Mouse (Mus musculus): ENCODE measurements around the gene Pram1.
A peak's percentile ranks its signal among the peaks of the same experiment; 100 is the strongest.
"Not testable (repeated sequence)": the region's sequence is repeated elsewhere in the genome, so short reads cannot be mapped to it uniquely, and the experiment has no call there.

The Pram1 gene

DNA sequence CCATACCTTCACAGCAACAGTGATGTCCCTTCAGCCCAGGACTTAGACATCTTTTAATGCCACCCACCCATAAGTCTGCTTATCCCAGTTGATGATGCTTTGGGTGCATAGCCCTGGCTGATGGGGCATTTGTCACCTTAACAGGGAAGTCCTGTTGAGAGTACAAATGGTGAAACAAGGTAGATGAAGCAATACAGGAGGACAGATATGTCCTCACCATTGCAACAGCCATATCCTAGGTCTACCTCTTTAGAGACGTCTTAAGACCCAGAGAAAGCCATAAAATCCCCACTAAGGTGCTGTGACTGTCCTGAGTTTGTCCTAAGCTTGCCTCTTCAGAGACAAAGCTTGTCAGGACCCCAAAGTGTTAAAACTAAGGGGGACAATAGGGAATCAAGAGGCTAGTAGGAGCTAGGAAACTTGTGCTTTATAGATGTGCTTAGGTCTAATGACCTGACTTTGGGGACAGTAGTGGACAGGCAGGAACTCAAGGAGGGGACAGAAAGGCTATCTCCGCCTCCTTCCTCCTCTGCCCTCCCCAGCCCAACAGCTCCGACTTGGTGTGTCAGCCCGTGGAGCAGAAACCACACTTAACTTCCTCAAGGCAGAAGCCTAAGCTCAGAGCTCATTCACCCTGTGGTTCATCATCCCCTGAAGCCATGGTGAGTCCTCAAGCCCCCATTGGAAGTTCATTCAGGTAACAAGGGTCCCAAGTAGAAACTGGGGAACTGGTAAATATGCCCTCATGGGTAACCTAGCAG lies at the start of gene Pram1:
Gene Pram1 (plus strand): TSS at position 541 of the 761 bp plus-strand sequence.
- DNase-seq: no peak

DNA sequence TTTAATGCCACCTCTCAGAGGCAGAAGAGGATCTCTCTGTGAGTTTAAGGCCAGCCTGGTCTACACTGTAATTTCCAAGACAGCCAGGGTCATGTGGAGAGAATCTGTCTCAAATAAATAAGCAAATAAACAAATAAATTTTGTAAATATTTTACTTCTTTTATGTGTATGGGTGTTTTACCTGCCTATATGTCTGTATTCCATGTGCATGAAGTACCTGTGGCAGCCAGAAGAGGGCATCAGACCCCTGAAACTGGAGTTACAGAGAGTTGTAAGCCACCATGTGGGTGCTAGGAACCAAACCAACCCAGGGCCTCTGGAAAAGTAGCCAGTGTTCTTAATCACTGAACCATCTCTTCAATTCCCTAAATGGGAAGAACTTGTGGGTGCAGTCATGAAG lies 40.6 kb upstream of the Pram1 start:
- DNase-seq: no peak

DNA sequence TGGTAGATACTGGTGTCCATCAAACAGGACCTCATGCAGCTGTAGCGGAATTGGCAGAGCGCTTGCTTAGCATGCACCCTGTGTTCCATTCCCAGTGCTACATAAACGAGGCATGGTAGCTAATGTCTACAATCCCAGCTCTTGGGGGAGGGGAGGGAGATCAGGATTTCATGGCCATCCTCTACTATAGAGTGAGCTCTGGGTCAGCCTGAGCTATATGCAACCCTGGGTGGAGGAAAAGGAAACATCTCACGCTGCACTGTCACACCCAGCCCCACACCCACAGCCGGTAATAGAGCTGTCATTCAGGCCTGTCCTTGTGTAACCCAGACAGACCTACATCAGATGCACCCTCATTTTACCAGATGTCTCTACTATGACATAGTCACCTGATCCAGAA lies 39.4 kb upstream of the Pram1 start:
- no peak for DNase-seq

DNA sequence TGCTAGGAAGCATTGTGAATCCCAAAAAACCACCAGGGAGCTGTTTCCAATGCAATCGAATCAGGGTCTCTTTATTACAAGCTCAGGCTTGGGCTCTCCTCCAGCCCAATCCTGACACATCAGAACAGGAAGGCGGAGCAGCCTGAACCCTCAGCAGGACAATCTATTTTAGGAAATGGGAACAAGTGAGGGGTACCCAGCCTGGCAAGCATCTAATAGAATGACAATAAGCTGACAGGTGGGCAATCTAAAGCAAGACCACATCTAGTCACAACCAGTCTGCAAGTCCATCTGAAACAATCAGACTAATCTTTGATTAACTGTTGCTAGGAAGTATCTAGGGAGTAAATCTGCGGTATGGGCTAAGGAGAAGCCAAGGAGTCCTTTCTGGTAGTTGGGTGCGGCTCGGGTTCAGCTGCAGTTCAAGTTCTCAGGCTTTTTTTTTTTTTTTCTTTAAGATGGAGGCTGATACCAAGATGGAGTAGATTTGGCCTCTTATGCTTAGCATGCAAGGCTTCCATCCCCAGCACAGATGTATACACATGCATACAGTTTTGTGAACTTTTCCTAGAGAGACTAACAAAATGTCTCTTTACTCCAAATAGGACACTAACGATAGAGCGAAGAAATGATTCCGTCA lies 37.9 kb upstream of the Pram1 start:
- no peak for DNase-seq

DNA sequence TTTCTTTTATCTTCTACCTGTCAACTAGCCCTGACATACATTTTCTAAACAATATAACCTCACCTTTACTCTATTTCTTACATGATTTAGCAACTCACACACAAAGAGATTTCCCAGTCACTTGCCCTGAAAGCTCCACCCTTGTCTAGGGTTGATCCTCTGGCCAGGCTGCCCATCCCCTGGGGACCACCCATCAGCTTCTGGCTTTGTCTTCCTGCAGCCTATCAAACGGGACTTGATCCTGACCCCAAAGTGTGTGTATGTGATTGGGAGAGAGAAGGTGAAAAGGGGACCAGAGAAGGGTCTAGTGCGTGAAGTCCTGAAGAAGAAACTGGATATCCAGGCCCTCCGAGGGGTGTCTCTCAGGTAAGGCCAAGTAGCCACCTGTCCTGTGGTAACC lies 37.0 kb upstream of the Pram1 start:
- DNase-seq: no peak

DNA sequence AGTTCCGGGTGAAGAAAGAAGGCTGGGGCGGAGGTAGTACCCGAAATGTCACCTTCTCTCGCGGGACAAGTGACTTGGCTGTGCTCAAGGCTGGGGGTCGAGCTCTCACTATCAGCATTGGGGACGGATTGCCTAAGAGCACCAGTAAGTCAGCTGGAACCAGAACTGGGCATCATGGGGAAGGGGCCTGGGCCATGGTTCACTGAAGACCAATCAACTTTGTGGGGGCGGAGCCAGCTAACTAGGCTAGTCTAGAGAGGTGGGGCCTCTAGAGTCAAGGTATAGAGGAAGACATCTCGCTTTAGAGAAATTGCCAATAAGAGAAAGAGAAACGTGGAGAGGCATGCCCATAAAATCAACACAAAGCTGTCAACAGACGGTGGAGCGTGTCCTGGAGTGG lies 35.9 kb upstream of the Pram1 start:
- no peak for DNase-seq

DNA sequence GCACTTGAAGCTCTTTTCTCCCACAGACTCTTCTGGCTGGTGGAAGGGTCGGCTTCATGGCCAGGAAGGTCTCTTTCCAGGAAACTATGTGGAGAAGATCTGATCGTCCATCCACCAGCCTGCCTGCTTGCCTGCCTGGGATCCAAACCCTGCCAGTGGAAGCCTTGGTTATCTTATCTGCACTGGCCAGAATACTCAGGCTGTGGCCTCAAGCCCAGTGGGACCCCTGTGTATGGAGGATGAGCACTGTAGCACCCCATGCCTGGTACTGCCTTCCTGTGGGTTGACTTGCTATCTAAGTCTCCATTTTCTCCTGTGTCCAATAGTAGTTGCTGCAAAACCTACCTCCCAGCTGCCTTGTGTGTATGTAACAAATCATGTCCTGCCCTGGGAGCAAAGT lies 30.6 kb upstream of the Pram1 start:
- DNase-seq: no peak

DNA sequence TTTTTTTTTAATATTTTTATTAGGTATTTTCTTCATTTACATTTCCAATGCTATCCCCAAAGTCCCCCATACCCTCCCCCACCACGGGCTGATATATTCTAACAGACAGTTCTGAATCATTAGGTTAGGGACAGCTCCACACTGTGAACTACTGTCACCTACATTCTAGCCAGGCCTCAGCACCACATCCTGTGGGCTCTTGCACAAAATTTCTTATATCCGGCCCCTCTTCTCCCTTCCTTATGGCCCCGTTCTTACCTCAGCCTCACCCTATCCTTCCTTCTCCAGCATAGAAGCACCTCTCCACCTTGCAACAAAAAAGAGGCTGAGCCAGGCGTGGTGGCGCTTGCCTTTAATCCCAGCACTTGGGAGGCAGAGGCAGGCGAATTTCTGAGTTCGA lies 27.3 kb upstream of the Pram1 start:
- DNase-seq: no peak

DNA sequence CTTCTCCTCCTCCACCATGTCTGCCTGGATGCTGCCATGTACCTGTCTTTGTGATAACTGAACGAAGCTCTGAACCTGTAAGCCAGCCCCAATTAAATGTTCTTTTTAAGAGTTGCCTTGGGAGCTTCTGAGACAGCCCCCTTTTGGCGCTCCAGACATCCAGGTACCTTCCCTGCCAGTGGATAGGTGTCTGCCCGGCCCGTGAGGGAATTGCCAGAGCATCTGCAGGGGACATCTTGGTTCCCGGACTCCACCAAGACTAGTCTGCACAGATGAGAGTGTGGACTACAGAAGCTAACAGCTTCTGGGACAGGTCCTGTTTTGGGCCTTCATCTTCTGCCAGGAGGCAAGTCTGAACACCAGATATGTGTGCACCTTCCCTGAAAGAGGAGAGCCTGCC lies 24.1 kb upstream of the Pram1 start:
- DNase-seq: not testable (repeated sequence)

DNA sequence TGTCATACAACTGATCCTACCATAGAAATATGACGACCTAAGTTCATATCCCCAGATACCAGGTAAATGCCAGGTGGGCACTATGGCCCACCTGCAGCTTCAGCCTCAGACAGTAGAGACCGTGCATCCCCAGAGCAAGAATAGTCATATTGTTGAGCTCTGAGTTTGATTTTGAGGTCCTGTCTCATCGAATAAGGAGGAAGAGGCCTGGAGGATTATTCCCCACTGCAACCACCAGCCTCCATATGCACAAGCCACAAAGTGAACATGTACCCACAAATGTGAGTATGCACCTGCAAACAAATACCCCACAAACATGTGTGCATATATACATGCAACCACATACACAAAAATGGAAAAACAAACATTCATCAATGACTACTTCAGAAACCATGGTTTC lies 10.6 kb upstream of the Pram1 start:
- DNase-seq: no peak

DNA sequence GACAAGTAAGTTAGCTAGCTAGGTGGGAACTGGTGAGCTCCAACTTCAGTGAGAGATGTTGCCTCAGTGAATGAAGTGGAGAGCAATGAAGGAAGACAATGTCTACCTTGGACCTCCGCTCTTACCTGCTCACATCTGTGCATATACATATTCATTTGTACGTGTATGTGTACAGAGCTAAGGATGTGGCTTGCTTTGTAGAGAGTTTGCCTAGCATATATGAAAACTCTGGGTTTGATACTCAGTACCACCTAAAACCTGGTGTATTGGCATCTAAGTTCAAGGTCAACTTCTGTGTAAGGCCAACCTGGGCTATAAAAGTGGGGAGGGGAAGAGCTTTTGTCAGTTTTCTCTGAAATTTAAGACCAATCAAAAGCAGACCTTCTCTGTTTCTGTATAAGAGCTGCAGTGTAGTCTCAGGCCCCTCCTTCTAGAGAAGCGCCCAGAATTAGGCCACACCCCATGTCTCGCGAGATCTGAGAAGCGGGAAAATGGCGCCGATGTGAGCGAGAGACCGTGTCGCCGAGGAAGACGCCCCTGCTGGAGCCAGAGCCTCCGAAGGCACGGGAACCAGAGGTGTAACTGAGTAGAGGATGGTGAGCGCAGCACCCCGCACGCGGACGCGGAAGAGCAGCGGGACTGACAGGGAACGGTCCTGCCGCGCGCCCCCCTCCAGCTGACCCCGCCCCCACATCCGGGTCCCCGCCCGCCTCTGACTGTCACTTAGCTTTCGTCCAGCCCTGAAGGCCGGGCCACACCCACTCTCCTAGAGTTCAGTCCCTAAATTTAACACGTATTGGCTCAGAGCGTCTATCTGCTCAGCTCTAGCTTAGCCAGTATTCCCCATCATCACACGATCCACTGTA lies 9.0 kb upstream of the Pram1 start, which contains the start of gene Zfp414:
Gene Zfp414 (plus strand): TSS at position 470 of the 866 bp plus-strand sequence.
- DNase-seq: peak; percentile 92

DNA sequence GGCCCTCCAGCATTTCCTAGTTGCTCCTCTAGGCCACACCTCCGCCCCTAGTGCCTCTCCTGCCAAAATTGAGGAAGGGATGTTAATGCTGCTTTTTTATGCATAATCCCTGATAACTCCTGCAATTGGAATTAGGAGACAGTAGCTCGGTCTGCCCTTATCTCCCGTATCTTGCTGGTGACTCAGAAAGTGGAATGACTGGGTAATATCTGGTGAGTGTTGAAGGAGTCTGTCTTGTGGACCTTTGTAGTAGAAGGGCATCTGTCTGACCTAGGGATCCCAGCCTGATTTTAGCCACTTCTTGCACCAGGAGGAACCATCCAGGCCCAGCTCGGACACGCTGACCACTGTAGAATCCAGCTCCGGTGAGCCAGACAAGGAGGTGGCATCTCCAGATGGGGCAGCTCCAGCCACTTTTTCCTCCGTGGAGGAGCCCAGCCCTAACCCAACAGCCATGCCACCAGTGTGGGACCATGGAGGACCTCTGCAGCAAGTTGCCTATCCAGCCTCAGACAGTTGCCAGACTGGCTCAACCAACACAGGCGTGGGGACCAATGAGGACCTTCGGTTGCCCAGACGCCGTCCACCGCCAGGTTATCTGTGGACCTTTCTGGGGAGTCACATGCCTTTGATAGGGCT lies 8.2 kb upstream of the Pram1 start:
- DNase-seq: peak; percentile 24

DNA sequence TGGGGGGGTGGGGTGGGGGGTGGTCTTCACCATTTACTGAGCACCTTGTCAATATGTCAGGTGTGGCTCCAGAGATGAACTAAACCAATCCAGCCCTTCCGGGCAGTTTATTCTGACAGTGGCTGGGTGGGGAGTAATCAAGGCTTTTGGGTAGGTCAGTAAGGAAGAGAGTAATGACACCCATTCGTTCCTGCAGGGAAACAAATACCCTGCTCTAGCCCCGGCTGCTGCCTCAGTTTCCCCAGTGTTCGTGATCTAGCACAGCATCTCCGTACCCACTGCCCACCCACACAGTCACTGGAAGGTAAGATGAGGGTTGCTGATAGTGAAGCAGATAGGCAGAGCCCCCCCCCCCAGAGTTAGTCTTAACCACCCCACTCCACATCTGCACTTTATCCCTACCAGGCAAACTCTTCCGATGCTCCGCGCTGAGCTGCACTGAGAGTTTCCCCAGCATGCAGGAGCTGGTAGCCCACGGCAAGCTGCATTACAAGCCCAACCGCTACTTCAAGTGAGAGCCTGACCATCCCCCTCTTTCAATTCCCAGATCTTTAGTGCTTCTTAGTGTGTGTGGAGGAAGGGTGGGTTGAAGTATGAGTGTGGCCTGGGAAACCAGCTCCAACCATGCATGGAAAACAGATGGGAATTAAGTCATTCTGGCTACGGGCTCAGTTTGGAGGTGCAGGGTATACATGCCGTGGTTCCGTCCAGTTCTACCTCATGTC lies 7.5 kb upstream of the Pram1 start:
- DNase-seq: no peak

DNA sequence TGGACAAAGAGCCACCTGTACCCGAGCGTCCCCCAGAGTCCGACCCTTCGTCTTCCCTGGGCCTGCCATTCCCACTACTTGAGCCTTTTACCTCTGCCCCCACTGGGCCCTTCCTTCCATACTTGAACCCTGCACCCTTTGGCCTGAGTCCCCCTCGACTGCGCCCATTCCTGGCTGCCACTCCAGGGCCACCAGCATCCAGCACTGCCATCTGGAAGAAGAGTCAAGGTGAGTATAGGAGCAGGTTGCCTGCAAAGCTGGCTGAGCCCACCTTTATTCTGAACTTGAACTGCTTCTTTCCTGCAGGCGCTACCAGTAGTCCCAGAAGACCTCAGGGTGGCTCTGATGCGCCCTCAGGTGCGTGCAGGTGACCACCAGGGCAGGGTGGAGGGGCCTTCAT lies 6.6 kb upstream of the Pram1 start:
- DNase-seq: no peak

DNA sequence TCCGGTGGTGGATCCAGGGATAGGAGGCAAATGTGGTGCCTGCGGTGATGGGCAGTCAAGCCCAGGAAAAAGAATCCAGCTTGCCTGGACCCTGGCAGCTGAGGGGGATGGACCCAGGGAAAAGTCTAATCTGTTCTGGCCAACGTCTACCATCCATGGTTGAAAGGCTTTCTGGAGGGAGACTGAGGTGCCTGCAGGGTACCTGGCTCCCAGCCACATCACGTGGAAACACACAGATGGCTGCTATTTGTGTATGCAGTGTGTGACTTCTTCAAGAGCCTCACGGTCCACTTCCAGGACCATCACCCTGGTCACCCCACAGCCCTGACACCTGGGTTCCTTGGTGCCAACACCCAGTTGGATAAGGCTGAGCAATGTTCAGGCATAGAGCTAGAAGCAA lies 6.1 kb upstream of the Pram1 start:
- no peak for DNase-seq

DNA sequence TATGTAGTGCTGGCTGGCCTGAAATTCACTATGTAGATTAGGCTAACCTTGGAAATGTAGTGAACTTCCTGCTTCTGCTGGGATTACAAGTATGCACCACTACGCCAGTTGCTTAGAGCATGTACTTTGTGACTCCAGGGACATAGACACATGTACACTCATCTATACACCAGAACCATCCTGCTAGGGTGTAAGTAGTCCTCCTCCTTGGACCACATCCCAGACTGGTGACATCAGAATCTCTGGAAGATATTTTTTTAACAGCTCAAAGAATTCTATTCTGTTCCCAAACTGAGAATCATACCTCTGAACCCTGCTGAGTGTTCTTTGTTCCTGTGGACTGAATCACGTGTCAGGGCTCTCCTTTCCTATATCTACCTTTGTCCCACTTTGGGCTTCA lies 818 bp upstream of the Pram1 start:
- DNase-seq: no peak

DNA sequence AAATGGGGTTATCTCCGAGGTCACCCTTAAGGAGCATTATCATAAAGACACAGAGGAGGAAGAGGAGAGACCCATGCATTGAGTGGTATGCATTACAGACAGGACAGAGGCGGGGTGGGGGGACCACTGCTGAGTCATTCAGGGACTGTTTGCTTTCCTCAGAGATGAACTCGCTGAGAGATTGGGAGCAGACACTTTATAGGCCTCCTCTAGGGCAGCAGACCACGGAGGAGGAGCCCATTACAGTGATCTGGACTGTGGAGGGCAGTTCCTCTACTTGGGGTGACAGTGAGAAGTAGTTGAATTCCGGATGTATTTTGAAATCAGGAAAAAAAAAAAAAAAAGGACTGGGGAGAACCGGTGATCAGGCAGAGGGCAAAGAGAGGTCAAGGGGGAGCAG lies 1.9 kb downstream of the Pram1 start:
- no peak for DNase-seq

DNA sequence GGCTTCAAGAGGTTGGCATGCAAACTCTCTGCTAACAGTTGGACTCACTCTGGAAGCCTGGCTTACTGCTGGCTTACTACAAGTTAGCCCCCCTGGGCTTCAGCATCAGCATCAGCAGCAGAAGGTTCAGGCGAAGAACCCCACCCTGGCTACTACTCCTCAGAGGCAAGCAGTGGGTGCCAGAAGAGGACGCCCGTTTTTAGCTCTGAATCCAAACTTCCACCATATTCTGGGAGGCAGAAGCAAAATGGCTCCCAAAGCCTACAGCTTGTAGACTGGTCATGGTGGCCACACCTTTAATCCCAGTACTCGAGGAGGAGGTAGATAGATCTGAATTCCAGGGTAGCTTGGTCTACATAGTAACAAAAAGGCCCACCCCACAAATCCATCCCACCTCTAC lies 6.2 kb downstream of the Pram1 start:
- DNase-seq: no peak

DNA sequence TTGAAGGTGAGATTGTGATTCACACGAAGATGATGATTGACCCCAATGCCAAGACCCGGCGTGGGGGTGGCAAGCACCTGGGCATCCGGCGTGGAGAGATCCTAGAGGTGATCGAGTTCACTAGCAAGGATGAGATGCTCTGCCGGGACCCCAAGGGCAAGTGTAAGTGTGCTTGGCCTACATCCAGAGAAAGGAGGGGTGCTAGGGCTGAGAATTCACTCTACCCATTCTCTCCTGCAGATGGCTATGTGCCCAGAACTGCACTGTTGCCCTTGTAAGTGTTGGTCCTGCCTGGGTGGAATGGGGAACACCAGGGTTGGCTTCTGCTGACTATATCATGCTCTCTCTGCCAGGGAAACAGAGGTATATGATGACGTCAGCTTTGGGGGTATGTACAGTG lies 7.2 kb downstream of the Pram1 start:
- no peak for DNase-seq

DNA sequence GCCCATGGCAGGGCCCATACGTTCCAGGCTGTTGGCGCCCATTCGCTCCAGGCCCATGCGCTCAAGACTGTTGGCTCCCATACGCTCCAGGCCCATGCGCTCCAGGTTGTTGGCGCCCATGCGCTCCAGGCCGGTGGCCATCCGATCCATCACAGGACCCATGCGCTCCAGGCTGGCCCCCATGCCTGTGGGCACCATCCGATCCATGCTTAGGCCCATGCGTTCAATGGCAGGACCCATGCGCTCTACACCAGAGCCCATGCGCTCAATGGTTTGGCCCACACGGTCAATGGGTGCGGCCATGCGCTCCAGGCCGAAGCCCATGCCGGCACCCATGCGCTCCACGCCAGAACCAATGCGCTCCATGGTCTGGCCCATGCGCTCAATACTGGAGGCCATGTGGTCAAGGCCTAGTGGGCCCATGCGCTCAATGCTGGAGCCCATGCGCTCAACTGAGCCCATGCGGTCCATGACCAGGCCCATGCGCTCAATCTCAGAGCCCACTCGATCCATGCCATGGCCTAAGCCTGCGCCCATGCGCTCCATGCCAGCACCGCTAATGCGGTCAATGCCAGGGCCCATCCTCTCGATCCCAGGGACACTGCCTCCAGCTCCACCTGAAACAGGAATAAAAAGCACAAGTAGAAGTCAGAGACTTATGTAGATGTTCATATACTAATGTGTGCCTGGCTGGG lies 12.1 kb downstream of the Pram1 start:
- no peak for DNase-seq

DNA sequence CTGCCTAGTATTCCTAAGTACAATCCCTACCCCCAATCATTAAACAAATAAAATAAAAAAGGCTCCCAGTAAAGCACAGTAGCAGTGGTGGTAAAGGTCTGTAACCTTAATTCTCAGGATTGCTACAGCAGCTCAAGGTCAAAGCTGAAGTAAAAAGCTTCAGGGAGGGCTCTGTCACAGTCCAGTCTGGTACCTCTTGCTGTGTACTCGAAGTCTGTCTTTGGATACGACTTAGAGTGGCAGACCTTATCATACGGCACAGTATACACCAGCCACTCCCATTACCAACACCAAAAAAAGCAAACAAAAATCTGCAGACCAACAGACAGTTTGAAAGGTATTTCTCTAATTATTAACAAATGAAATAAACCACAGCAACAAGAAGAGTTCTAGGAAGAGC lies 29.0 kb downstream of the Pram1 start:
- DNase-seq: no peak

DNA sequence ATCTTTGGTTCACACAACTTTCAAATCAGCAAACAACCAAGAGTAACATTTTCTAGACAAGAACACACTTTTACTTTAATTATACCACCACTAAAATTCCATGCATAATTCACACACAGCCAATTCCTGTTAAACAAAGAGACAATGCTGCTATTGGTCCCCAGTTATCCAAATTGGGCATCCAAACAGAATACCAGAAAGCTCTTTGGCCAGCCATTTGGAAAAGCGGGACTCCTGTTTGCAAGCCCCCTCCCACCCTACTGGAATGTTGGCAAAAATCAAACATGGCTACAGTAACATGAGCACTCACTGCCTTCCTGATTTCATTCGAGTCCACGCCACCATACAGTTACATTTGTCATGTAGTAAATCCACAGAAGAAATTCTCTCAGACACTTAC lies 31.8 kb downstream of the Pram1 start:
- DNase-seq: no peak

All from thymus, postnatal 14 days (tissue).